Mouse (Mus musculus) embryonic fibroblast, embryonic 13.5 days (primary cell): Measurements from ENCODE around the gene Sgk1.

Experiments used
- CTCF ChIP-seq: IDR thresholded peaks from 2 replicates; pipeline ENCODE4 v1.5.1; 2011; ENCODE audit warnings: mild to moderate bottlenecking, control low read depth, low read length, moderate library complexity, borderline replicate concordance; ENCODE audit not compliant: insufficient read depth
- POLR2A ChIP-seq: IDR thresholded peaks from 2 replicates; pipeline ENCODE4 v1.6.1; 2011; ENCODE audit warnings: low read depth, mild to moderate bottlenecking, control low read depth, low read length, moderate library complexity

DNA sequence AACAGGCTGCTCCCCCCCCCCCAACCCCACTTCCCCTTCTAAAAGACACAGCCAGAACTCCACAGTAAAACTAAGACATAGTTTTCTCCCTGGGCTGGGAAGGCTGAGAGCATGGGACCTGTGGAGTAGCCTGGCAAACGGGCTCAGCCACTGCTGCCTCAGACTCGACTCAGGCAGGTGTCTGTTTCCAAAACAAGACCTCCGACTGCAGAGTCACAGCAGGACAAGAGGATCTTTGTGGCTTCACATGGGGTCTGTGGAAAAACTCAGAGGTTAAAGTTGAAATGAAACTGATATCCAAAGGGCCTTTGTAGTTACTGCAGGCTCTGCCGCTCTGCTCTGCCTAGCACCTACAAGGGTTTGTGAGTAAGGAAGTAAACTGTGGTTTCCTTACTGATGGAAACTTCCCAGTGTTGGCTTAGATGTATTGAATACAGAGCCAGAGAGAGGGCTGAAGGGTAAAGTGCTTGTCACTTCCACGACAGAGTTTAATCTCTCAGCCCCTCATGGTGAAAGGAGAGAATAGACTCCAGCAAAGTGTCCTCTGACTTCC lies 25.0 kb downstream of the Sgk1 start:
- TF ChIP-seq CTCF (no peak), POLR2A (no peak)
